Mouse (Mus musculus) limb, embryonic 11.5 days (tissue): Measurements from ENCODE around the gene Ckb. TPM values are rescaled to one million over a fixed set of nuclear protein-coding genes. Genes with fewer than 3 reads are reported as not detected.

Experiments
- ATAC-seq: fragments of 200-750 bp; cut with Nextera tagmentation; 2 replicates; pipeline ENCODE4 v1.8.0; 2017; ENCODE audit warnings: low read depth; ENCODE audit not compliant: insufficient number of reproducible peaks, low FRiP score, low TSS enrichment
- DNase-seq: peaks from one replicate; pipeline ENCODE4 v3.0.0-alpha.2; 2015; ENCODE audit warnings: low spot score
- H3K27ac ChIP-seq: fragments of 300-500 bp; sonication (generic); replicated peaks from 2 replicates; pipeline ENCODE4 v1.5.1; 2014; ENCODE audit warnings: low read depth, mild to moderate bottlenecking, low read length
- H3K27me3 ChIP-seq: fragments of 300-500 bp; sonication (generic); 2 replicates; pipeline ENCODE4 v1.6.1; 2014; ENCODE audit warnings: mild to moderate bottlenecking, low read length, mixed read lengths; ENCODE audit not compliant: control insufficient read depth, insufficient read depth
- H3K36me3 ChIP-seq: fragments of 300-500 bp; sonication (generic); 2 replicates; pipeline ENCODE4 v1.6.1; 2014; ENCODE audit warnings: mild to moderate bottlenecking, low read length, moderate library complexity, mixed read lengths; ENCODE audit not compliant: control insufficient read depth, insufficient read depth
- H3K4me1 ChIP-seq: fragments of 300-500 bp; sonication (generic); 2 replicates; pipeline ENCODE4 v1.6.1; 2014; ENCODE audit warnings: low read length, mixed read lengths; ENCODE audit not compliant: control insufficient read depth, insufficient read depth
- H3K4me2 ChIP-seq: fragments of 300-500 bp; sonication (generic); 2 replicates; pipeline ENCODE4 v1.6.1; 2014; ENCODE audit warnings: low read depth, mild to moderate bottlenecking, moderate library complexity; ENCODE audit not compliant: severe bottlenecking
- H3K4me3 ChIP-seq: fragments of 300-500 bp; sonication (generic); 2 replicates; pipeline ENCODE4 v1.5.1; 2014; ENCODE audit warnings: low read depth, low read length
- H3K9ac ChIP-seq: fragments of 300-500 bp; sonication (generic); 2 replicates; pipeline ENCODE4 v1.6.1; 2014; ENCODE audit warnings: mild to moderate bottlenecking, low read length
- H3K9me3 ChIP-seq: fragments of 300-500 bp; sonication (generic); 2 replicates; pipeline ENCODE4 v1.6.1; 2016; ENCODE audit warnings: low read length; ENCODE audit not compliant: control insufficient read depth
- WGBS: fragments of 180-500 bp; shearing (Covaris S2); extraction: QIAGEN DNeasy Blood & Tissue Kit; methylation state at CpG from one replicate; pipeline ENCODE4 v1.1.7; 2014; 5-methylcytosine and 5-hydroxymethylcytosine counted together
- polyA plus RNA-seq: library from polyadenylated mRNA; unstranded; fragments of >200 nt; fragmentation: Nextera tagmentation; extraction: Ambion mirVana; gene quantifications from 2 replicates; pipeline ENCODE4 v1.2.1, GENCODE M21; 2014

Gene Ckb
- polyA plus RNA-seq, 1 experiment from 2014 or later: 84.4 TPM

GRCm38 (mm10) chr12:111688069-111688428 lies 15.9 kb upstream of the Ckb start:
- Histone ChIP-seq H3K27ac (no peak overlapping the region), H3K4me2 (no peak overlapping the region), H3K9ac (no peak overlapping the region), H3K4me3 (no peak overlapping the region), H3K36me3 (no peaks in the 10 kb centered on the region), H3K4me1 (peaks cover 4% of the 10 kb centered on the region; the same call in 1 of the 2 replicates), H3K9me3 (no peaks in the 10 kb centered on the region), H3K27me3 (no peaks in the 10 kb centered on the region)
- no peak for ATAC-seq
- 49% methylated on average over 2 of the region's 2 CpGs for WGBS
- DNase-seq: no peak

DNA sequence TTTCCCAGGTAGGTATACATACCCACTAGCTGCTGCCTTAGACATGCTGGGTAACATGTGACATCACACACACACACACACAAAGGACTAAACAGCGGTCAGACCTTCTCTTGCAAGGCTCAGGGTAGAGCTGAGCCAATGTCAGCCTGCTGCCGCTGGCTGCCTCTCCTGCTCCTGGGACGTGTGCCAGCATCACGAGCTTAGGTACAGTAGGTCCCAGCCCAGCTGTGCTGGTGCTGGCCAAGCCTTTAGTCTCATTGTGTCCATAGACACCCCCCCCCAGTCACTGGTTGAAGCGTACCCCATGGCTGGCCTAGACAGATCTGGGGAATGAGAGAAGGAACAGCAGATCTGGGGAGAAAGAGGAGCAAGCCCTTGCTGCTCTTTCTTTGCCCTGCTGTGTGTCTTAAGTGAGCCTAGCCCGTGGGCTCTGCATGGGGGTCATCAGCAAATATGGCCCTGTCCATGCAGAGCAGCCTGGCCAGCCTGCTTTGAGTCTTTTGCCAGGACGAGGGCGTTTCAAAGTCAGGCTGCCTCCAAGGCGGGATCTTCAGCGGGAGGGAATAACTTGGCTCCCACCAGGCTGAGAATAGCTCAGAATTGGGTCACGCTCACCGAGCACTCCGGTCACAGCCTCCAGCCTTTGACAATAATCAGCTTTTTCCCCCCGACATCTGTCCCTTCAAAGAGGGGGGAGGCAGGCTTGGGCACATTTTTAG lies 15.4 kb upstream of the Ckb start:
- Histone ChIP-seq H3K4me2 (no peak overlapping the region), H3K27ac (no peak overlapping the region), H3K36me3 (no peaks in the 10 kb centered on the region), H3K9ac (no peak overlapping the region), H3K9me3 (no peaks in the 10 kb centered on the region), H3K4me3 (no peak overlapping the region), H3K27me3 (no peaks in the 10 kb centered on the region), H3K4me1 (peaks cover 4% of the 10 kb centered on the region; the same call in 1 of the 2 replicates)
- ATAC-seq (no peak), DNase-seq (no peak)
- 53% methylated on average over 14 of the region's 14 CpGs for WGBS

- H3K36me3 ChIP-seq: no peaks in the 10 kb centered on the region
- H3K4me3 ChIP-seq: no peak overlapping the region
- 75% methylated on average over 4 of the region's 4 CpGs for WGBS
- H3K4me1 ChIP-seq: no peaks in the 10 kb centered on the region
- no peaks in the 10 kb centered on the region for H3K9me3 ChIP-seq
- ATAC-seq (no peak), DNase-seq (no peak)
- no peak overlapping the region for H3K4me2 ChIP-seq
- no peak overlapping the region for H3K27ac ChIP-seq
- H3K9ac ChIP-seq: no peak overlapping the region
- H3K27me3 ChIP-seq: no peaks in the 10 kb centered on the region
These were observed 14.3 kb upstream of the Ckb start for GRCm38 (mm10) chr12:111686390-111686789.

DNA sequence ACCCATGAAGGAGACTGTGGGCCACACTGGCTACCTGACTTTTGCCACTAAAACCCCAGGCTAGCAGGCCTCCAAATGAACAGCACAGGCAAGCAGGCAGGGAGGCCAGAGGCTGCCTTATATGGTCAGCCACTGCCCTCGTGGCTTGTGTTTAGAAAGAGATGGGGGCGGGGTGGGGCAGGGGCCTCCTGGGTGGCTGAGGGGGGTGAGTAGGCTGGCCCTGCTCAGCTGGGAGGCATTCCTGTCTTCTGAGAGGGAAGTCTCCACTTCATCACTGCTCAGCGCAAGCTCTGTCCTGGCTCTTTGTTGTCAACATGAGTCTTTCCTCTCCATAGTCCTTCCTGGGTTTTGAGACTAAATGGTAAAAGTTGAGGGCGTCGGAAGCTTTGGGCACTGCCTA lies 10.7 kb upstream of the Ckb start:
- H3K4me3 ChIP-seq: no peak overlapping the region
- H3K4me2 ChIP-seq: no peak overlapping the region
- peaks cover 6% of the 10 kb centered on the region for H3K4me1 ChIP-seq
- DNase-seq: no peak
- H3K9me3 ChIP-seq: no peaks in the 10 kb centered on the region
- 0 out of 2 replicates have a peak, but pooled peaks cover 2% of the 10 kb centered on the region for H3K36me3 ChIP-seq
- H3K9ac ChIP-seq: no peak overlapping the region
- H3K27me3 ChIP-seq: no peaks in the 10 kb centered on the region
- no peak overlapping the region for H3K27ac ChIP-seq
- ATAC-seq: no peak
- WGBS: 65% methylated on average over 5 of the region's 5 CpGs

DNA sequence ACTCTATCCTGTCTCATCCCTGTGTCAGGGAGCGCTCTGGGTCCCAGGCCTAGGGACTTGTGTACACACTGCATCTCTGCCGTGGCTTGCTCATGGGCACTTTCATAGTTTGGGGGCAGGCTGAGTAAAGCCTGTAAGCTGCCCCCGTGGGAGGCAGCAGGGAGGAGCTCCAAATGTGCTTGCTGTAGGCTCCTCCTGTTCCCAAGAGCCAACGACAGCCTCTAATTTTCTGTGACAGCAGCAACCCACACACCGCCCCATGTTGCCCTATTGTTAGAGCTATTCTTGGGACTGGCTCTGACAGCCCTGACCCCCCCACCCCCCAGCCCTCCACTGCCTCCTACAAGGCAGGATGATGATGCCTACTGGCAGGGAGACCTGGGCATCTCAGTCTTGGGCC lies 9.9 kb upstream of the Ckb start:
- no peaks in the 10 kb centered on the region for H3K27me3 ChIP-seq
- WGBS: 84% methylated on average over 5 of the region's 5 CpGs
- peaks cover 6% of the 10 kb centered on the region for H3K4me1 ChIP-seq
- no peak overlapping the region for H3K27ac ChIP-seq
- DNase-seq (no peak), ATAC-seq (no peak)
- no peak overlapping the region for H3K9ac ChIP-seq
- H3K36me3 ChIP-seq: 0 out of 2 replicates have a peak, but pooled peaks cover 2% of the 10 kb centered on the region
- no peak overlapping the region for H3K4me3 ChIP-seq
- H3K4me2 ChIP-seq: no peak overlapping the region
- H3K9me3 ChIP-seq: no peaks in the 10 kb centered on the region

DNA sequence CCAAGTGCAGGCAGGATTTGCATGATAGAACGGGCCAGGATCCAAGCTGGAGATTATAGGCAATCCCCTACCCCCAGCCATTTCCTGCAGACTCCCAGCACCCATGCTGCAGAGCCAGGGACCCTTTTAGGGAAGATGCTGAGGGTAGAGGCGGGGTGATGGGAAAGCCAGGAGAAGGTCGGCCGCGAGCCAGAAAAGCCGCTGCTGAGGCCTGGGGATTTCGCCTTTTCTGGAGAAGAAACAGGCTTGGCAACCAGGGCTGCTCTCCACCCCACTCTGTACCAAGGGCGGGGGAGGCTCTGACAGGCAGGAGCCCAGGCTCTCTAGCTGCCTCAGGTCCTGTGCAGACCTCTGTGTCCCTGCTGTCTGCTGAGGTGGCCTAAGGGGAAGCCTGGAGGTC lies 9.2 kb upstream of the Ckb start:
- WGBS: 82% methylated on average over 8 of the region's 8 CpGs
- H3K36me3 ChIP-seq: 0 out of 2 replicates have a peak, but pooled peaks cover 2% of the 10 kb centered on the region

DNA sequence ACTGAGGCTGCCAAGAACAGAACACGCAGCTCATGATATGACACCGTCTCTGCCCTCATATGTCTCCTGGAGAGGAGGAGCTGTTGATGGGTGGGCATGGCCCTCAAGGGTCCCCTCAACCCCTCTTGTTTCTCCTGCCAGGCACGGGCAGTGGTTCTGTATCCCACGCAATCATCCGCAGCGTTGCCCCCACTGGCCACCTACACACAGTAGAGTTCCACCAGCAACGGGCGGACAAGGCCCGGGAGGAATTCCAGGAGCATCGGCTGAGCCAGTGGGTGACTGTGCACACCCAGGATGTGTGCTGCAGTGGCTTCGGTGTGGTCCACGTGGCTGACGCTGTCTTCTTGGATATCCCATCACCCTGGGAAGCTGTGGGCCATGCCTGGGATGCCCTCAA lies 8.5 kb upstream of the Ckb start:
- Histone ChIP-seq H3K36me3 (0 out of 2 replicates have a peak, but pooled peaks cover 2% of the 10 kb centered on the region), H3K4me2 (no peak overlapping the region), H3K27me3 (no peaks in the 10 kb centered on the region), H3K4me3 (no peak overlapping the region), H3K9me3 (no peaks in the 10 kb centered on the region), H3K9ac (no peak overlapping the region), H3K4me1 (peaks cover 6% of the 10 kb centered on the region), H3K27ac (no peak overlapping the region)
- ATAC-seq: no peak
- no peak for DNase-seq
- 94% methylated on average over 13 of the region's 13 CpGs for WGBS

More for the DNA sequence above, 9.2 kb upstream of the Ckb start:
- Histone ChIP-seq H3K4me1 (peaks cover 6% of the 10 kb centered on the region), H3K4me3 (no peak overlapping the region), H3K9me3 (no peaks in the 10 kb centered on the region), H3K4me2 (no peak overlapping the region), H3K27ac (no peak overlapping the region), H3K27me3 (no peaks in the 10 kb centered on the region), H3K9ac (no peak overlapping the region)
- no peak for ATAC-seq
- DNase-seq: no peak

GRCm38 (mm10) chr12:111678997-111679396 lies 6.9 kb upstream of the Ckb start:
- no peaks in the 10 kb centered on the region for H3K9me3 ChIP-seq
- H3K9ac ChIP-seq: no peak overlapping the region
- no peak overlapping the region for H3K27ac ChIP-seq
- WGBS: 57% methylated on average over 7 of the region's 7 CpGs
- H3K4me3 ChIP-seq: peak overlapping the region; percentile 95
- ATAC-seq (no peak), DNase-seq (no peak)
- peaks cover 5% of the 10 kb centered on the region for H3K27me3 ChIP-seq
- peak overlapping the region; percentile 95 for H3K4me2 ChIP-seq
- peaks cover 6% of the 10 kb centered on the region for H3K4me1 ChIP-seq
- 0 out of 2 replicates have a peak, but pooled peaks cover 2% of the 10 kb centered on the region for H3K36me3 ChIP-seq

GRCm38 (mm10) chr12:111678670-111678933 lies 6.5 kb upstream of the Ckb start:
- Histone ChIP-seq H3K27me3 (peaks cover 9% of the 10 kb centered on the region), H3K27ac (no peak overlapping the region), H3K9ac (peak overlapping the region; percentile 70), H3K4me3 (peak overlapping the region; percentile 95), H3K4me2 (peak overlapping the region; percentile 95), H3K9me3 (no peaks in the 10 kb centered on the region), H3K36me3 (0 out of 2 replicates have a peak, but pooled peaks cover 2% of the 10 kb centered on the region), H3K4me1 (peaks cover 6% of the 10 kb centered on the region)
- DNase-seq: no peak
- no peak for ATAC-seq
- 6% methylated on average over 13 of the region's 13 CpGs for WGBS
